Mouse (Mus musculus): ENCODE measurements around the gene Slc25a30.
"Not testable (repeated sequence)": the region's sequence is repeated elsewhere in the genome, so short reads cannot be mapped to it uniquely, and the experiment has no call there.

GRCm38 (mm10) chr14:75829817-75830216, 43.0 kb upstream of the Slc25a30 start:
- not testable (repeated sequence) for TF ChIP-seq POLR2A (IDR thresholded peaks at IDR 0.05; ENCODE audit: low read depth, low read length); CTCF (IDR thresholded peaks at IDR 0.05; ENCODE audit: extremely low read depth, insufficient read depth, insufficient read length, insufficient replicate concordance)
